Mouse (Mus musculus) liver, embryonic 18 days (tissue): ENCODE data around the gene Mab21l2. TPM values are rescaled to one million over a fixed set of nuclear protein-coding genes. Genes with fewer than 3 reads are reported as not detected.

ENCODE experiments used
- polyA plus RNA-seq: library from polyadenylated mRNA; depleted of rRNA; stranded (reverse); fragments of >200 nt; gene quantifications from 2 replicates; pipeline ENCODE4 v1.2.3, GENCODE M21; 2012; rRNA removed

Mab21l2 gene
- polyA plus RNA-seq = 0.23 and 0.25 TPM in 2 replicates

DNA sequence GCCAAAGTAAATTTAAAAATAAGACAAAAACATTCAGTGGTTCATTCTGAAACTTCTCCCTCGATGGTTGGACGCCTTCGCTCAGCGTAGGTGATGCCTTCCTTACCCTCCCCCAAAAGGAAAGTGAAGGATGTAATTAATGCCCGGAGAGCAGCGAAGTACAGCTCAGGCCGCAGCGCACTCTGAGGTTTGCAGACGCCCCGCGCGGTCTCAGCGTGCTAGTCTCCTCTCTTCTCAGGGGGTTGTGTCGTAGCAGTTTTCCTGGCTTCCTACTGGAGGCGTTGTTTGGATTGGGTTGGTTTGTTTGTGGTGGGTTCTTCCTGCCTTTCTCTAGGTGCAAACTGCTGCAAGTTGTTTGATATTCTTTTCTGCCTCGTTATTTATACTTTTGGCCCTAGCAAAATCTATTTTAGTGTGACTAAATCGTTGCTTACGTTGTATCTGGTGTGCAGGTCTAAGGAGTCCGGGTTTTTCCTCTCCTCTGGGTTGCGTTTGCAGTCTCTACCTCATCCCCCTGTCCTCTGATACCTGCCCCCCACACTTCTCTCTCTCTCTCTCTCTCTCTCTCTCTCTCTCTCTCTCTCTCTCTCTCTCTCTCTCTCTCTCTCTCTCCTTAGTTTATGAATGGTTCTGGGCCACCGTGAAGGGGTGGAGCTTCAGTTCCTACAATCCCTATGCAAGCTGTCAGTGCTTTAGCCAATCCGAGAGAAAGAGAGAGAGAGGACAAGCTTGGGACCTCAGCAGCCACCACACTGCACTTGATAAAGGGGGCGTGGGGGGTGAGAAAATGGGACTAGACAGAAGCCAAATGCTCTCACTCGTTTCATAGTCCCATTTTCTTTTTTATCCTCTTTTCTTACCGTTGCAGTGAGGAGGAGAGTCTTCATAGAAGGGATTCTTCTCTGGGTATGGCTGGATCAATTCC is at the start of gene Mab21l2:
Gene Mab21l2 (minus strand): TSS at position 539 of the 925 bp plus-strand sequence.

